Mouse (Mus musculus) spleen, adult 2 months (tissue): Measurements from ENCODE around the gene Osbpl2. TPM values are rescaled to one million over a fixed set of nuclear protein-coding genes. Genes with fewer than 3 reads are reported as not detected.

Experiments used
- DNase-seq, 2 experiments: peaks; one replicate each; pipeline versions ENCODE4 v3.0.0 to v3.0.0-alpha.2; 2012 to 2021; ENCODE audit warnings: low spot score in 2 of 2, low read depth in 1 of 2
- H3K27ac ChIP-seq: fragments of 200-500 bp; 2 replicates; pipeline ENCODE4 v1.5.1; 2012; ENCODE audit warnings: low read length, inconsistent platforms; ENCODE audit not compliant: insufficient read depth
- H3K27me3 ChIP-seq: fragments of 200-500 bp; 2 replicates; pipeline ENCODE4 v1.6.1; 2012; ENCODE audit warnings: mild to moderate bottlenecking, moderate library complexity, low read length, inconsistent platforms; ENCODE audit not compliant: control insufficient read depth, insufficient read depth
- H3K36me3 ChIP-seq: fragments of 200-500 bp; 2 replicates; pipeline ENCODE4 v1.6.1; 2012; ENCODE audit warnings: mild to moderate bottlenecking, low read length, inconsistent platforms; ENCODE audit not compliant: control insufficient read depth, insufficient read depth
- H3K4me1 ChIP-seq: fragments of 200-500 bp; 2 replicates; pipeline ENCODE4 v1.6.1; 2011; ENCODE audit warnings: inconsistent platforms; ENCODE audit not compliant: control insufficient read depth, insufficient read depth, insufficient read length
- H3K4me3 ChIP-seq: fragments of 200-500 bp; 2 replicates; pipeline ENCODE4 v1.5.1; 2011; ENCODE audit warnings: mild to moderate bottlenecking, inconsistent platforms; ENCODE audit not compliant: insufficient read depth, insufficient read length; ENCODE audit errors: extremely low read depth
- CTCF ChIP-seq: fragments of 200-500 bp; IDR thresholded peaks from 2 replicates; pipeline ENCODE4 v1.5.1; 2011; ENCODE audit warnings: mild to moderate bottlenecking, inconsistent platforms; ENCODE audit not compliant: insufficient read depth, insufficient read length, insufficient replicate concordance; ENCODE audit errors: extremely low read depth
- POLR2A ChIP-seq: fragments of 200-500 bp; IDR thresholded peaks from 2 replicates; pipeline ENCODE4 v1.6.1; 2011; ENCODE audit warnings: low read depth, low read length, inconsistent platforms
- WGBS: fragments of 180-500 bp; shearing (Covaris S2); methylation state at CpG from one replicate; pipeline ENCODE4 v1.1.7; 2018; 5-methylcytosine and 5-hydroxymethylcytosine counted together
- polyA plus RNA-seq: library from polyadenylated mRNA; depleted of rRNA; stranded (reverse); fragments of >200 nt; gene quantifications from 2 replicates; pipeline ENCODE4 v1.2.3, GENCODE M21; 2012

Osbpl2 gene
- polyA plus RNA-seq, 1 experiment: 12.3 TPM

GRCm38 (mm10) chr2:180104659-180105377 lies 14.3 kb upstream of the Osbpl2 start:
- WGBS: 12% methylated on average over 24 of the region's 24 CpGs
- TF ChIP-seq POLR2A: no peak
- no peak for TF ChIP-seq CTCF
- peaks cover 10% of the 10 kb centered on the region for H3K4me1 ChIP-seq
- no peak overlapping the region for H3K27ac ChIP-seq
- H3K36me3 ChIP-seq: no peaks in the 10 kb centered on the region
- peaks cover 20% of the 10 kb centered on the region for H3K27me3 ChIP-seq
- H3K4me3 ChIP-seq: 0 out of 2 replicates have a peak overlapping the region, but pooled peaks have one; percentile 0
- peak in 1 of 2 experiments; percentile 8 for DNase-seq

DNA sequence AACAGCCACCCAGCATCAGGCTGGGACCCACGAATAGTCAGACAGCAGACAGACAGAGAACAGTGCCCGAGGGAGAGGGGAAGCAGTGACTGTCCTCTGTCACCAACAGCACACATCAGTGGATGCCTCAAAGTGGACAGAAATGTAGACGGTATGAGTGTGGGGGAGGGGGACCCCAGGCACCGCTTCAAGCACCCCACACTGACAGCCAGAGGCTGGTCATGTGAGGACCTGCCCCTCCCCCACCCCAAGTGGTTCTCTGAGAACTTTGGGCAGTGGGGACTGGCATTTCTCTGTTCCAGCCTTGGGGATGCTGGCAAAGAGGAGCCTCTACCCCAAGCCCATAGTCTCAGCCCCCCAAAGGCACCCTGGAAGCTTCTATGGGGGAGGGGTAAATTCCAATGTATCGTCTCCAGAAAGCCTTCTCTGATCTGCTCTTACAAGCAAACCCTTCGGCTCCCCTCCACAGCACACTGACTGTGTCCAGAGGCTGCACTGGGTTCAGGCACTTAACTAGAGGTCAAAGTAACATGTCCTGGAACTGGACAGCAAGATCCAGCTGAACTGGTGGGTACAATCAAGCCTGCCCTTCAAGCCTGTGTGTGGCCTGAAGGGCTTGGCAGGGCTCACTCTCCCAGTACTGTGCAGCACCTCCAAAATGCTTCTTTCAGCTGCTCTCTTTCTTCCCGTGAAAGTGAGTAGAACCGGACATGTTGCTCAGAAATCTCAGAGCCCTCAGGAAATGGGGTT lies 13.5 kb upstream of the Osbpl2 start:
- H3K27ac ChIP-seq: no peak overlapping the region
- no peak for DNase-seq
- no peak overlapping the region for H3K4me3 ChIP-seq
- peaks cover 9% of the 10 kb centered on the region for H3K4me1 ChIP-seq
- TF ChIP-seq CTCF (no peak), POLR2A (no peak)
- H3K27me3 ChIP-seq: peaks cover 20% of the 10 kb centered on the region
- WGBS: 35% methylated on average over 8 of the region's 8 CpGs
- no peaks in the 10 kb centered on the region for H3K36me3 ChIP-seq

- Histone ChIP-seq H3K27ac (no peak overlapping the region), H3K4me3 (no peak overlapping the region), H3K4me1 (peaks cover 9% of the 10 kb centered on the region), H3K27me3 (peaks cover 20% of the 10 kb centered on the region), H3K36me3 (no peaks in the 10 kb centered on the region)
- no peak for DNase-seq
- 70% methylated on average over 4 of the region's 4 CpGs for WGBS
- TF ChIP-seq CTCF: peak; percentile 15; the same call in 1 of the 2 replicates
- TF ChIP-seq POLR2A: no peak
Observed at GRCm38 (mm10) chr2:180107081-180107480, 12.0 kb upstream of the Osbpl2 start.

- no peaks in the 10 kb centered on the region for H3K36me3 ChIP-seq
- no peak for DNase-seq
- peaks cover 16% of the 10 kb centered on the region for H3K27me3 ChIP-seq
- TF ChIP-seq CTCF: no peak
- TF ChIP-seq POLR2A: no peak
- peaks cover 9% of the 10 kb centered on the region for H3K4me1 ChIP-seq
- H3K4me3 ChIP-seq: no peak overlapping the region
- 32% methylated on average over 6 of the region's 6 CpGs for WGBS
- H3K27ac ChIP-seq: no peak overlapping the region
Observed at GRCm38 (mm10) chr2:180108285-180108684, 10.8 kb upstream of the Osbpl2 start.

DNA sequence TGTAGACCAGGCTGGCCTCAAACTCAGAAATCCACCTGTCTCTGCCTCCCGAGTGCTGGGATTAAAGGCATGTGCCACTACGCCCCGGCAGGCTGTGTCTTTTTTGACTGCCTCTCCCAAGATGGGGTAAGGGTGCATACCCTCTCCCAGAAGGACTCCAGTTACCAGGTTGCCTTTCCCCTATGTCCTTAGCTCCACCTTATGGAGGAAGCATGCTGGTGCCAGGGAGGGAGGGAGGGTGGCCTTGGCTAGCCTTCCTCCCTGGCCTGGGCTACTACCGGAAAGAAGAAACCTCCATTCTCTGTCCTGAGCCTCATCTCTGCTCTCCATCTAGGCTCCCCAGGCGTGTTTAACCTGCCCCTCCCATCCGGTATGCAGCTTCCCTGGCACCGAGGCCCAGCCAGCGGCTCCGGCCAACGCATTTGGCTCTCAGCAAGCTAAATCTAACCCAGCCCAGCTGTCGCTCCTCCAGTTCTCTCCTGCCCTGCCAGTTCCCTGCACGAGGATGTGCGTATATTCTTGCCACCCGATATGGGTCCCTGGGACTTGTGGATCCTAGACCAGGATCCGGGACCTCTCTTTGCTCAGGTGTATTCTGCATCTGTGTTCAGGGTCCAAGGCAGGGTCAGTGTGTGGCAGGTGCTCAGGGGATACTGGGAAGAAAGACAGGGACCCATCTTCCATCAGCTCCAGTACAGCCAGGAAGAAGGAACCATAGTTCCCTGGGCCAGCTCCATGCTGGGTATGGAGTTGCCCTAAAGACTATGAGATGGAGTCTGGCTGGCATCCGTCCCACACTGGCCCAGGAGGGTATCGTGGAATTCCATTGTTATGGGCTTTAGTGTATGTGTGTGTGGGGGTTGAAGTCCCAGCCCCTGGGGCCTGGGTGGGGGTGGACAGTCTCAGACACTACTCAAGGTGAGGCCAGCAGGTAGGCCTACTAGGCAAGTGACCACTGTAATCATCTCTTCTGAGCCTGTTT lies 4.9 kb upstream of the Osbpl2 start:
- Histone ChIP-seq H3K4me1 (peaks cover 5% of the 10 kb centered on the region; the same call in 1 of the 2 replicates), H3K27ac (no peak overlapping the region), H3K4me3 (no peak overlapping the region), H3K27me3 (no peaks in the 10 kb centered on the region), H3K36me3 (no peaks in the 10 kb centered on the region)
- DNase-seq: no peak
- WGBS: 85% methylated on average over 17 of the region's 17 CpGs
- TF ChIP-seq POLR2A: no peak
- TF ChIP-seq CTCF: no peak

DNA sequence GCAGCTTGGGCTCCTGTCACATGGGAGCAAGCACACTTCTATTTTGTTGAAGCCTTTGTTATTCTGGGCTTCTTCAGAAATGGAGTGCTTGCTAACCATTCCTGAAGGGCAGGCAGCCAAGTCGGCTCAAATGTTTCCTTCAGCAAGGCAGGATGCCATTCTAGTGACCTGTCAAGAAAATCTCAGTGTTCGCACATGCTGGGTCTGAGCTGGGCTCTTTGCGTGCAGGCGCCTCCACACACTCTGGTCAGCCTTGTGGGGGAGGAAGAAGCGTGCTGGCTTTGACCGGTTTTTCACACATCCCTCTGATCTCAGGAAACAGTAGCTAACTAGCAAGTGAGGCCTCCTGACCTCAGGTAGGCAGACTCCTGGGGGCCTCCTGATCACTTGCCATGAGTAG lies 3.8 kb upstream of the Osbpl2 start:
- Histone ChIP-seq H3K27ac (no peak overlapping the region), H3K36me3 (no peaks in the 10 kb centered on the region), H3K4me1 (peaks cover 5% of the 10 kb centered on the region; the same call in 1 of the 2 replicates), H3K4me3 (no peak overlapping the region), H3K27me3 (no peaks in the 10 kb centered on the region)
- TF ChIP-seq CTCF (no peak), POLR2A (no peak)
- 33% methylated on average over 6 of the region's 6 CpGs for WGBS
- no peak for DNase-seq
